Mouse (Mus musculus): ENCODE measurements around the gene Rtn1. TPM values are rescaled to one million over a fixed set of nuclear protein-coding genes. Genes with fewer than 3 reads are reported as not detected.

The Rtn1 gene
- polyA plus RNA-seq, 1 experiment, result 4.5 TPM

- 84% methylated on average over 12 of the region's 12 CpGs for WGBS
- DNase-seq (ENCODE audit: low read depth in 1 of 2, low spot score in 2 of 2), result no peak
- no peak overlapping the region for H3K4me3 ChIP-seq (ENCODE audit: extremely low read depth, insufficient read depth, insufficient read length)
Observed at GRCm38 (mm10) chr12:72263213-72264103, 145.4 kb downstream of the Rtn1 start.

DNA sequence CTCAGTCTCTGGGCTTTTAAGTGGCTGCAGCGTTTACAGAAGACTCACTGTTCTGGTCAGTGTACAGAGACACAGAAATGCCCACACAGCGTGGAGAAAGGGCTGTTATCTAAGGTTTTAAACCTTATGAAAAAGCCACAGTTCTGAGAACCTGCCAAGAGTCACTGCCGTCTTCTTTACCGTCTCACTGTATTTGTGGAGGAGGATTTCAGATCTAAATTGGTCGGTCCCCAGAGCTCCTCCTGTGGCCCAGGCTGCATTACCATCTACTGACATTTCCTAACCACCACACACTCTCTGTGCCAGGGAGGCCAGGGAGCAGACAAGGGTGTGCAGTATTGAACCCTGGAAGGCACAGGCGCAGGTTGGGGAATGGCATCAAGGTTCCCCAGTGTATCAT, 151.9 kb downstream of the Rtn1 start:
- 79% methylated on average over 6 of the region's 6 CpGs for WGBS

More at GRCm38 (mm10) chr12:72263213-72264103, 145.4 kb downstream of the Rtn1 start:
- no peaks in the 10 kb centered on the region for H3K4me1 ChIP-seq (ENCODE audit: control insufficient read depth, insufficient read depth, insufficient read length)
- no peaks in the 10 kb centered on the region for H3K36me3 ChIP-seq (ENCODE audit: control insufficient read depth, insufficient read depth, low read length)
- H3K27ac ChIP-seq (ENCODE audit: insufficient read depth, low read length), result no peak overlapping the region
- H3K27me3 ChIP-seq (ENCODE audit: control insufficient read depth, insufficient read depth, low read length), result no peaks in the 10 kb centered on the region
- TF ChIP-seq POLR2A (IDR thresholded peaks at IDR 0.05; ENCODE audit: low read depth, low read length), result no peak
- TF ChIP-seq CTCF (IDR thresholded peaks at IDR 0.05; ENCODE audit: extremely low read depth, insufficient read depth, insufficient read length, insufficient replicate concordance), result no peak

GRCm38 (mm10) chr12:72253040-72253439, 155.8 kb downstream of the Rtn1 start:
- Histone ChIP-seq H3K27ac (ENCODE audit: insufficient read depth, low read length) (no peak overlapping the region), H3K36me3 (ENCODE audit: control insufficient read depth, insufficient read depth, low read length) (no peaks in the 10 kb centered on the region), H3K4me3 (ENCODE audit: extremely low read depth, insufficient read depth, insufficient read length) (no peak overlapping the region), H3K4me1 (ENCODE audit: control insufficient read depth, insufficient read depth, insufficient read length) (no peaks in the 10 kb centered on the region), H3K27me3 (ENCODE audit: control insufficient read depth, insufficient read depth, low read length) (no peaks in the 10 kb centered on the region)
- no peak for DNase-seq (ENCODE audit: low read depth in 1 of 2, low spot score in 2 of 2)
- TF ChIP-seq CTCF (IDR thresholded peaks at IDR 0.05; ENCODE audit: extremely low read depth, insufficient read depth, insufficient read length, insufficient replicate concordance) (no peak), POLR2A (IDR thresholded peaks at IDR 0.05; ENCODE audit: low read depth, low read length) (no peak)
- WGBS, result 90% methylated on average over 3 of the region's 3 CpGs

More for the DNA sequence above, 151.9 kb downstream of the Rtn1 start:
- H3K36me3 ChIP-seq (ENCODE audit: control insufficient read depth, insufficient read depth, low read length), result no peaks in the 10 kb centered on the region
- H3K27me3 ChIP-seq (ENCODE audit: control insufficient read depth, insufficient read depth, low read length), result no peaks in the 10 kb centered on the region
- TF ChIP-seq POLR2A (IDR thresholded peaks at IDR 0.05; ENCODE audit: low read depth, low read length) (no peak), CTCF (IDR thresholded peaks at IDR 0.05; ENCODE audit: extremely low read depth, insufficient read depth, insufficient read length, insufficient replicate concordance) (no peak)
- H3K27ac ChIP-seq (ENCODE audit: insufficient read depth, low read length), result no peak overlapping the region
- H3K4me3 ChIP-seq (ENCODE audit: extremely low read depth, insufficient read depth, insufficient read length), result no peak overlapping the region
- DNase-seq (ENCODE audit: low read depth in 1 of 2, low spot score in 2 of 2), result no peak
- H3K4me1 ChIP-seq (ENCODE audit: control insufficient read depth, insufficient read depth, insufficient read length), result no peaks in the 10 kb centered on the region

- H3K4me1 ChIP-seq (ENCODE audit: control insufficient read depth, insufficient read depth, insufficient read length), result no peaks in the 10 kb centered on the region
- no peak overlapping the region for H3K4me3 ChIP-seq (ENCODE audit: extremely low read depth, insufficient read depth, insufficient read length)
- no peaks in the 10 kb centered on the region for H3K36me3 ChIP-seq (ENCODE audit: control insufficient read depth, insufficient read depth, low read length)
- H3K27ac ChIP-seq (ENCODE audit: insufficient read depth, low read length), result no peak overlapping the region
- WGBS, result 94% methylated on average over 10 of the region's 10 CpGs
- DNase-seq (ENCODE audit: low read depth in 1 of 2, low spot score in 2 of 2), result no peak
- no peak for TF ChIP-seq CTCF (IDR thresholded peaks at IDR 0.05; ENCODE audit: extremely low read depth, insufficient read depth, insufficient read length, insufficient replicate concordance)
- no peak for TF ChIP-seq POLR2A (IDR thresholded peaks at IDR 0.05; ENCODE audit: low read depth, low read length)
- no peaks in the 10 kb centered on the region for H3K27me3 ChIP-seq (ENCODE audit: control insufficient read depth, insufficient read depth, low read length)
Observed at GRCm38 (mm10) chr12:72251890-72252445, 156.9 kb downstream of the Rtn1 start.

- DNase-seq (ENCODE audit: low read depth in 1 of 2, low spot score in 2 of 2), result no peak
- no peak for TF ChIP-seq CTCF (IDR thresholded peaks at IDR 0.05; ENCODE audit: extremely low read depth, insufficient read depth, insufficient read length, insufficient replicate concordance)
- no peak for TF ChIP-seq POLR2A (IDR thresholded peaks at IDR 0.05; ENCODE audit: low read depth, low read length)
- no peaks in the 10 kb centered on the region for H3K4me1 ChIP-seq (ENCODE audit: control insufficient read depth, insufficient read depth, insufficient read length)
- H3K36me3 ChIP-seq (ENCODE audit: control insufficient read depth, insufficient read depth, low read length), result no peaks in the 10 kb centered on the region
- 92% methylated on average over 1 of the region's 1 CpGs for WGBS
- no peak overlapping the region for H3K27ac ChIP-seq (ENCODE audit: insufficient read depth, low read length)
- H3K4me3 ChIP-seq (ENCODE audit: extremely low read depth, insufficient read depth, insufficient read length), result no peak overlapping the region
- no peaks in the 10 kb centered on the region for H3K27me3 ChIP-seq (ENCODE audit: control insufficient read depth, insufficient read depth, low read length)
Observed at GRCm38 (mm10) chr12:72244951-72245350, 163.9 kb downstream of the Rtn1 start.

DNA sequence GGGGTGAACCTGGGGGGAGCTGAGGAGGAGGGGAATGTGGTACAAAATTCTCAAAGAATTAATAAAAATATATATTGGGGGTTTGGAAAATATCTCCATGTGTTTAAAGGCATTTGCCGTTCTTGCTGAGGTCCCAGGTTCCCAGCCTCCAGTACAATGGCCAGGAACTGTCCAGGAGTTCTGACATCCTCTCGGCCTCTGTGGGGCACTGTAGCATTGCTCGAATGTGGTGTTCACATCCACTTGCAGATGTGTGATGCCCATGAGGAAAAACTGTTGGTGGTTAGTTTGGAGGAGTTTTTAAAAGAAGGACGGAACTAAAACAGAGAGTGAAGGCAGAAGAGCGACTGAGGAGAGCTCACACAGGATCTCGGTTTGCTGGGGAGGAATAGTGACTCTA, 166.0 kb downstream of the Rtn1 start:
- Histone ChIP-seq H3K4me1 (ENCODE audit: control insufficient read depth, insufficient read depth, insufficient read length) (no peaks in the 10 kb centered on the region), H3K36me3 (ENCODE audit: control insufficient read depth, insufficient read depth, low read length) (no peaks in the 10 kb centered on the region), H3K4me3 (ENCODE audit: extremely low read depth, insufficient read depth, insufficient read length) (no peak overlapping the region), H3K27ac (ENCODE audit: insufficient read depth, low read length) (no peak overlapping the region), H3K27me3 (ENCODE audit: control insufficient read depth, insufficient read depth, low read length) (no peaks in the 10 kb centered on the region)
- TF ChIP-seq CTCF (IDR thresholded peaks at IDR 0.05; ENCODE audit: extremely low read depth, insufficient read depth, insufficient read length, insufficient replicate concordance) (no peak), POLR2A (IDR thresholded peaks at IDR 0.05; ENCODE audit: low read depth, low read length) (no peak)
- DNase-seq (ENCODE audit: low read depth in 1 of 2, low spot score in 2 of 2), result no peak
- WGBS, result 58% methylated on average over 6 of the region's 6 CpGs

DNA sequence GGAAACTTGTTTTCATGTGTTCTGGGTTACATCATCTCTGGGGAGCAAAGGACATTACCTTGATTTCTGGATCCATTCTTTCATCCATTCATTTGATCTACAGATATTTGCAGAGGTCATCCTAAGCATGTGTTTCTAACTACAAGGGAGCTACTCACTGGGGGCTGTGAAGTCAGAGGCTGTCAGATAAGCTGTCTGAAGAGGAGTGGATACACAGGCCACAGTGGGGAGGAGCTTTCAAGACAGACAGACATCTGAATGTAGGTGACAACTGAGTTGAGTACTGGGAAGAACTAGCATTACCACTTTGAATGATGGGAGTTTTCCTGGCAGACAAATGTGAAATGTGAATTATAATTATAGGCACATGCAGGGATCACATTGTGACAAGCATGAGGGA, 168.3 kb downstream of the Rtn1 start:
- TF ChIP-seq POLR2A (IDR thresholded peaks at IDR 0.05; ENCODE audit: low read depth, low read length) (no peak), CTCF (IDR thresholded peaks at IDR 0.05; ENCODE audit: extremely low read depth, insufficient read depth, insufficient read length, insufficient replicate concordance) (no peak)
- Histone ChIP-seq H3K27ac (ENCODE audit: insufficient read depth, low read length) (no peak overlapping the region), H3K27me3 (ENCODE audit: control insufficient read depth, insufficient read depth, low read length) (0 out of 2 replicates have a peak, but pooled peaks cover 4% of the 10 kb centered on the region), H3K4me1 (ENCODE audit: control insufficient read depth, insufficient read depth, insufficient read length) (no peaks in the 10 kb centered on the region), H3K4me3 (ENCODE audit: extremely low read depth, insufficient read depth, insufficient read length) (no peak overlapping the region), H3K36me3 (ENCODE audit: control insufficient read depth, insufficient read depth, low read length) (no peaks in the 10 kb centered on the region)
- DNase-seq (ENCODE audit: low read depth in 1 of 2, low spot score in 2 of 2), result no peak

All from spleen, adult 2 months (tissue).